Mouse (Mus musculus) lung, postnatal 0 days (tissue): Measurements from ENCODE around the gene Gm614.

ENCODE experiments used
- CTCF ChIP-seq: IDR thresholded peaks from 2 replicates; pipeline ENCODE4 v1.5.1; 2016; ENCODE audit warnings: antibody characterized with exemption, mild to moderate bottlenecking
- EP300 ChIP-seq: IDR thresholded peaks from 2 replicates; pipeline ENCODE4 v1.6.1; 2016; ENCODE audit warnings: antibody characterized with exemption, mild to moderate bottlenecking, control low read depth

- TF ChIP-seq CTCF, result no peak
- no peak for TF ChIP-seq EP300
Observed at GRCm38 (mm10) chrX:101268755-101269124, 4.9 kb upstream of the Gm614 start, which contains the start of gene Gm20489.
